Mouse (Mus musculus) neural tube, embryonic 14.5 days (tissue): ENCODE measurements around the gene Cpsf4. TPM values are rescaled to one million over a fixed set of nuclear protein-coding genes. Genes with fewer than 3 reads are reported as not detected.
"Not testable (repeated sequence)": the region's sequence is repeated elsewhere in the genome, so short reads cannot be mapped to it uniquely, and the experiment has no call there.

Experiments
- ATAC-seq: fragments of 200-750 bp; cut with Nextera tagmentation; 2 replicates; pipeline ENCODE4 v1.8.0; 2017; ENCODE audit warnings: low read depth, mild to moderate bottlenecking, moderate TSS enrichment, moderate library complexity
- H3K27ac ChIP-seq: fragments of 300-500 bp; sonication (generic); 2 replicates; pipeline ENCODE4 v1.5.1; 2014; ENCODE audit warnings: low read depth, mild to moderate bottlenecking, control low read depth, low read length, moderate library complexity, mixed read lengths
- H3K27me3 ChIP-seq: fragments of 300-500 bp; sonication (generic); 2 replicates; pipeline ENCODE4 v1.6.1; 2014; ENCODE audit warnings: low read length; ENCODE audit not compliant: control insufficient read depth, insufficient read depth
- H3K36me3 ChIP-seq: fragments of 300-500 bp; sonication (generic); 2 replicates; pipeline ENCODE4 v1.6.1; 2014; ENCODE audit warnings: low read length, mixed read lengths; ENCODE audit not compliant: control insufficient read depth, insufficient read depth
- H3K4me1 ChIP-seq: fragments of 300-500 bp; sonication (generic); 2 replicates; pipeline ENCODE4 v1.6.1; 2014; ENCODE audit warnings: low read length; ENCODE audit not compliant: control insufficient read depth, insufficient read depth
- H3K4me2 ChIP-seq: fragments of 300-500 bp; sonication (generic); 2 replicates; pipeline ENCODE4 v1.6.1; 2014; ENCODE audit warnings: mild to moderate bottlenecking, low read depth, low read length, control low read depth
- H3K4me3 ChIP-seq: fragments of 300-500 bp; sonication (generic); 2 replicates; pipeline ENCODE4 v1.5.1; 2014; ENCODE audit warnings: low read depth, low read length, control low read depth, mixed read lengths
- H3K9ac ChIP-seq: fragments of 300-500 bp; sonication (generic); replicated peaks from 2 replicates; pipeline ENCODE4 v1.6.1; 2014; ENCODE audit warnings: low read depth, mild to moderate bottlenecking, control low read depth, low read length, mixed read lengths
- H3K9me3 ChIP-seq: fragments of 300-500 bp; sonication (generic); 2 replicates; pipeline ENCODE4 v1.6.1; 2016; ENCODE audit warnings: low read length; ENCODE audit not compliant: control insufficient read depth
- WGBS: fragments of 180-500 bp; shearing (Covaris S2); extraction: QIAGEN DNeasy Blood & Tissue Kit; methylation state at CpG from one replicate; pipeline ENCODE4 v1.1.7; 2014; 5-methylcytosine and 5-hydroxymethylcytosine counted together
- polyA plus RNA-seq: library from polyadenylated mRNA; unstranded; fragments of >200 nt; fragmentation: Nextera tagmentation; extraction: Ambion mirVana; gene quantifications from 2 replicates; pipeline ENCODE4 v1.2.1, GENCODE M21; 2014

The Cpsf4 gene
- polyA plus RNA-seq, 1 experiment from 2014 or later = 31.3 TPM

GRCm38 (mm10) chr5:145191962-145192361 lies 24.9 kb downstream of the Cpsf4 start, which contains the start of gene Atp5j2:
Gene Atp5j2 (minus strand): TSS chr5:145192062.
- peak within 1 kb of the TSS; percentile 80 for H3K27ac ChIP-seq
- H3K4me1 ChIP-seq = peaks cover 13% of the 10 kb centered on the region; the same call in 1 of the 2 replicates
- ATAC-seq = peak; percentile 18; the same call in 1 of the 2 replicates
- no peaks in the 10 kb centered on the region for H3K9me3 ChIP-seq
- H3K9ac ChIP-seq = peak within 1 kb of the TSS; percentile 80
- WGBS = 88% methylated on average over 2 of the region's 2 CpGs
- peak within 1 kb of the TSS; percentile 94 for H3K4me2 ChIP-seq
- peaks cover 20% of the 10 kb centered on the region for H3K36me3 ChIP-seq
- no peaks in the 10 kb centered on the region for H3K27me3 ChIP-seq
- H3K4me3 ChIP-seq = peak within 1 kb of the TSS; percentile 69

GRCm38 (mm10) chr5:145200387-145200786 lies 33.4 kb downstream of the Cpsf4 start:
- H3K4me1 ChIP-seq = peaks cover 16% of the 10 kb centered on the region
- no peak overlapping the region for H3K9ac ChIP-seq
- H3K27ac ChIP-seq = no peak overlapping the region
- no peaks in the 10 kb centered on the region for H3K9me3 ChIP-seq
- no peak for ATAC-seq
- H3K4me3 ChIP-seq = no peak overlapping the region
- H3K4me2 ChIP-seq = 0 out of 2 replicates have a peak overlapping the region, but pooled peaks have one; percentile 88
- peaks cover 3% of the 10 kb centered on the region; the same call in 1 of the 2 replicates for H3K36me3 ChIP-seq
- no peaks in the 10 kb centered on the region for H3K27me3 ChIP-seq
- WGBS = 80% methylated on average over 7 of the region's 7 CpGs

- Histone ChIP-seq H3K9ac (peak within 1 kb of the TSS; percentile 72), H3K27me3 (no peaks in the 10 kb centered on the region), H3K4me3 (peak within 1 kb of the TSS; percentile 64), H3K36me3 (no peaks in the 10 kb centered on the region), H3K27ac (peak within 1 kb of the TSS; percentile 67), H3K4me1 (peaks cover 19% of the 10 kb centered on the region), H3K4me2 (peak within 1 kb of the TSS; percentile 88), H3K9me3 (no peaks in the 10 kb centered on the region)
- WGBS = 1% methylated on average over 37 of the region's 37 CpGs
- peak; percentile 24; the same call in 1 of the 2 replicates for ATAC-seq
These were observed 34.4 kb downstream of the Cpsf4 start, which contains the start of gene Zkscan14 for GRCm38 (mm10) chr5:145201321-145201991. Gene Zkscan14 (minus strand): TSS chr5:145201868.

GRCm38 (mm10) chr5:145202446-145202845 lies 35.4 kb downstream of the Cpsf4 start:
- no peaks in the 10 kb centered on the region for H3K9me3 ChIP-seq
- no peak overlapping the region for H3K4me2 ChIP-seq
- H3K27ac ChIP-seq = no peak overlapping the region
- 56% methylated on average over 3 of the region's 3 CpGs for WGBS
- H3K9ac ChIP-seq = no peak overlapping the region
- H3K4me1 ChIP-seq = peaks cover 19% of the 10 kb centered on the region
- no peaks in the 10 kb centered on the region for H3K27me3 ChIP-seq
- H3K36me3 ChIP-seq = no peaks in the 10 kb centered on the region
- H3K4me3 ChIP-seq = no peak overlapping the region
- ATAC-seq = no peak

GRCm38 (mm10) chr5:145203936-145204691 lies 37.1 kb downstream of the Cpsf4 start, which contains the start of gene Zkscan5:
Gene Zkscan5 (plus strand): TSS chr5:145204562.
- no peak within 1 kb of the TSS for H3K9ac ChIP-seq
- no peaks in the 10 kb centered on the region for H3K36me3 ChIP-seq
- H3K4me2 ChIP-seq = peak within 1 kb of the TSS; percentile 45
- WGBS = under 1% methylated on average over 22 of the region's 22 CpGs
- H3K27me3 ChIP-seq = no peaks in the 10 kb centered on the region
- H3K4me3 ChIP-seq = peak within 1 kb of the TSS; percentile 39
- ATAC-seq = peak; percentile 94
- peaks cover 19% of the 10 kb centered on the region for H3K4me1 ChIP-seq
- H3K9me3 ChIP-seq = no peaks in the 10 kb centered on the region
- H3K27ac ChIP-seq = peak within 1 kb of the TSS; percentile 80

GRCm38 (mm10) chr5:145205041-145205440 lies 38.0 kb downstream of the Cpsf4 start:
- Histone ChIP-seq H3K4me1 (peaks cover 19% of the 10 kb centered on the region), H3K27ac (no peak overlapping the region), H3K27me3 (no peaks in the 10 kb centered on the region), H3K36me3 (no peaks in the 10 kb centered on the region), H3K9ac (no peak overlapping the region), H3K9me3 (no peaks in the 10 kb centered on the region), H3K4me3 (peak overlapping the region; percentile 39), H3K4me2 (peak overlapping the region; percentile 45)
- no peak for ATAC-seq
- 24% methylated on average over 9 of the region's 9 CpGs for WGBS

GRCm38 (mm10) chr5:145207385-145207784 lies 40.4 kb downstream of the Cpsf4 start:
- Histone ChIP-seq H3K4me1 (peaks cover 9% of the 10 kb centered on the region; the same call in 1 of the 2 replicates), H3K36me3 (no peaks in the 10 kb centered on the region), H3K27me3 (no peaks in the 10 kb centered on the region), H3K9me3 (no peaks in the 10 kb centered on the region), H3K27ac (no peak overlapping the region), H3K4me2 (no peak overlapping the region), H3K9ac (no peak overlapping the region), H3K4me3 (no peak overlapping the region)
- ATAC-seq = no peak
- WGBS = 97% methylated on average over 6 of the region's 6 CpGs

- 89% methylated on average over 6 of the region's 6 CpGs for WGBS
- Histone ChIP-seq H3K36me3 (no peaks in the 10 kb centered on the region), H3K9ac (no peak overlapping the region)
These were observed 40.9 kb downstream of the Cpsf4 start for GRCm38 (mm10) chr5:145207954-145208353.

GRCm38 (mm10) chr5:145208391-145208790 lies 41.4 kb downstream of the Cpsf4 start:
- not testable (repeated sequence) for H3K4me2 ChIP-seq, H3K27ac ChIP-seq, H3K4me1 ChIP-seq, H3K4me3 ChIP-seq, H3K27me3 ChIP-seq, H3K9ac ChIP-seq, H3K9me3 ChIP-seq, ATAC-seq, H3K36me3 ChIP-seq
- WGBS = 42% methylated on average over 11 of the region's 11 CpGs

More at GRCm38 (mm10) chr5:145207954-145208353, 40.9 kb downstream of the Cpsf4 start:
- no peak overlapping the region for H3K27ac ChIP-seq
- no peak for ATAC-seq
- no peaks in the 10 kb centered on the region for H3K9me3 ChIP-seq
- no peak overlapping the region for H3K4me2 ChIP-seq
- peaks cover 9% of the 10 kb centered on the region; the same call in 1 of the 2 replicates for H3K4me1 ChIP-seq
- H3K4me3 ChIP-seq = no peak overlapping the region
- no peaks in the 10 kb centered on the region for H3K27me3 ChIP-seq
